Mouse (Mus musculus) myocyte (in vitro differentiated cells): Measurements from ENCODE around the gene Itga2b. TPM values are rescaled to one million over a fixed set of nuclear protein-coding genes. Genes with fewer than 3 reads are reported as not detected.
A peak's percentile ranks its signal among the peaks of the same experiment; 100 is the strongest.

Experiments
- H3K27me3 ChIP-seq: one replicate; pipeline ENCODE4 v1.6.1; 2011; ENCODE audit not compliant: control insufficient read depth, insufficient read depth, insufficient read length
- H3K36me3 ChIP-seq: one replicate; pipeline ENCODE4 v1.6.1; 2011; ENCODE audit not compliant: control insufficient read depth, insufficient read depth
- H3K4me2 ChIP-seq: one replicate; pipeline ENCODE4 v1.6.1; 2011; ENCODE audit warnings: low read depth, control low read depth
- H3K4me3 ChIP-seq: one replicate; pipeline ENCODE4 v1.5.1; 2011; ENCODE audit warnings: mild to moderate bottlenecking, control low read depth, moderate library complexity
- H3K79me2 ChIP-seq: one replicate; pipeline ENCODE4 v1.6.1; 2011; ENCODE audit not compliant: control insufficient read depth, insufficient read depth
- H3ac ChIP-seq: one replicate; pipeline ENCODE4 v1.6.1; 2011; ENCODE audit not compliant: control insufficient read depth, insufficient read length
- CEBPB ChIP-seq: IDR thresholded peaks from 2 replicates; pipeline ENCODE4 v1.6.1; 2011; ENCODE audit warnings: mild to moderate bottlenecking, moderate library complexity; ENCODE audit not compliant: poor library complexity, insufficient read depth, severe bottlenecking
- E2F4 ChIP-seq: IDR thresholded peaks from one replicate; pipeline ENCODE4 v1.6.1; 2011; ENCODE audit warnings: mild to moderate bottlenecking, control low read depth, moderate library complexity; ENCODE audit not compliant: insufficient read depth
- MAX ChIP-seq: IDR thresholded peaks from one replicate; pipeline ENCODE4 v1.6.1; 2011; ENCODE audit warnings: low read depth, mild to moderate bottlenecking, control low read depth
- MYOD1 ChIP-seq, 3 experiments: IDR thresholded peaks; one replicate each; pipeline ENCODE4 v1.6.1; 2011; ENCODE audit warnings: control low read depth in 2 of 3, low read depth in 2 of 3, mild to moderate bottlenecking in 2 of 3, moderate library complexity in 1 of 3; ENCODE audit not compliant: insufficient read length in 2 of 3, control insufficient read depth in 1 of 3
- MYOG ChIP-seq, 3 experiments: IDR thresholded peaks; one replicate each; pipeline ENCODE4 v1.6.1; 2011; ENCODE audit warnings: control low read depth in 2 of 3, low read depth in 2 of 3, mild to moderate bottlenecking in 2 of 3; ENCODE audit not compliant: insufficient read length in 2 of 3, control insufficient read depth in 1 of 3, insufficient read depth in 1 of 3
- POLR2A ChIP-seq: IDR thresholded peaks from one replicate; pipeline ENCODE4 v1.6.1; 2011; ENCODE audit warnings: low read depth, mild to moderate bottlenecking, control low read depth, moderate library complexity; ENCODE audit not compliant: insufficient read length
- POLR2AphosphoS2 ChIP-seq: IDR thresholded peaks from one replicate; pipeline ENCODE4 v1.6.1; 2011; ENCODE audit warnings: low read depth, control low read depth; ENCODE audit not compliant: insufficient read length
- REST ChIP-seq: IDR thresholded peaks from one replicate; pipeline ENCODE4 v1.6.1; 2011; ENCODE audit warnings: mild to moderate bottlenecking, control low read depth, moderate library complexity; ENCODE audit not compliant: insufficient read depth, insufficient read length
- SRF ChIP-seq: IDR thresholded peaks from one replicate; pipeline ENCODE4 v1.6.1; 2011; ENCODE audit warnings: low read depth; ENCODE audit not compliant: control insufficient read depth, insufficient read length
- TCF12 ChIP-seq: IDR thresholded peaks from one replicate; pipeline ENCODE4 v1.6.1; 2011; ENCODE audit warnings: mild to moderate bottlenecking, control low read depth; ENCODE audit not compliant: poor library complexity, insufficient read depth, severe bottlenecking
- TCF3 ChIP-seq: IDR thresholded peaks from one replicate; pipeline ENCODE4 v1.6.1; 2011; ENCODE audit warnings: low read depth, control low read depth; ENCODE audit not compliant: insufficient read length
- USF1 ChIP-seq: IDR thresholded peaks from one replicate; pipeline ENCODE4 v1.6.1; 2011; ENCODE audit warnings: low read depth, mild to moderate bottlenecking, control low read depth, moderate library complexity
- polyA plus RNA-seq: library from polyadenylated mRNA; unstranded; fragments of >200 nt; fragmentation: generic; extraction: Trizol; gene quantifications from one replicate; pipeline ENCODE4 v1.2.1, GENCODE M21; 2012; ENCODE audit warnings: missing spikeins

The Itga2b gene
- polyA plus RNA-seq, 1 experiment: 7.2 TPM

GRCm38 (mm10) chr11:102486733-102487386 lies 16.9 kb upstream of the Itga2b start:
- TF ChIP-seq USF1 (peak; percentile 70), POLR2AphosphoS2 (no peak)
- Histone ChIP-seq H3K79me2 (no peaks in the 10 kb centered on the region), H3K36me3 (peaks cover 39% of the 10 kb centered on the region), H3K4me3 (no peak overlapping the region), H3K27me3 (no peaks in the 10 kb centered on the region), H3K4me2 (no peak overlapping the region), H3ac (no peak overlapping the region)

- Histone ChIP-seq H3K4me3 (no peak overlapping the region), H3K79me2 (no peaks in the 10 kb centered on the region), H3K27me3 (no peaks in the 10 kb centered on the region), H3K36me3 (peaks cover 33% of the 10 kb centered on the region), H3ac (no peak overlapping the region), H3K4me2 (no peak overlapping the region)
- TF ChIP-seq E2F4: no peak
- TF ChIP-seq TCF12: no peak
- TF ChIP-seq USF1: no peak
- TF ChIP-seq REST: no peak
- no peak for TF ChIP-seq POLR2AphosphoS2
- no peak for TF ChIP-seq CEBPB
- no peak for TF ChIP-seq MAX
- no peak for TF ChIP-seq SRF
- TF ChIP-seq MYOD1 (IDR thresholded peaks at IDR 0.05; ENCODE audit: control insufficient read depth in 1 of 3, insufficient read length in 2 of 3, low read depth in 2 of 3): no peak
- TF ChIP-seq POLR2A: no peak
- no peak for TF ChIP-seq TCF3
Measured at GRCm38 (mm10) chr11:102481779-102482178, 11.9 kb upstream of the Itga2b start.

GRCm38 (mm10) chr11:102480897-102481296 lies 11.0 kb upstream of the Itga2b start:
- peaks cover 26% of the 10 kb centered on the region for H3K36me3 ChIP-seq
- no peak overlapping the region for H3K4me2 ChIP-seq
- H3ac ChIP-seq: no peak overlapping the region
- no peak overlapping the region for H3K4me3 ChIP-seq
- H3K27me3 ChIP-seq: no peaks in the 10 kb centered on the region
- H3K79me2 ChIP-seq: no peaks in the 10 kb centered on the region
- TF ChIP-seq E2F4: no peak
- TF ChIP-seq USF1: no peak
- TF ChIP-seq CEBPB: no peak
- no peak for TF ChIP-seq MYOD1 (IDR thresholded peaks at IDR 0.05; ENCODE audit: control insufficient read depth in 1 of 3, insufficient read length in 2 of 3, low read depth in 2 of 3)

- Histone ChIP-seq H3K27me3 (no peaks in the 10 kb centered on the region), H3K36me3 (peaks cover 19% of the 10 kb centered on the region), H3K4me3 (no peak overlapping the region), H3ac (no peak overlapping the region), H3K79me2 (no peaks in the 10 kb centered on the region), H3K4me2 (no peak overlapping the region)
- TF ChIP-seq POLR2A (no peak), TCF12 (no peak), POLR2AphosphoS2 (peak; percentile 17)
Measured at GRCm38 (mm10) chr11:102480111-102480510, 10.2 kb upstream of the Itga2b start.

GRCm38 (mm10) chr11:102479581-102479980 lies 9.7 kb upstream of the Itga2b start:
- H3K4me3 ChIP-seq: no peak overlapping the region
- H3K27me3 ChIP-seq: no peaks in the 10 kb centered on the region
- TF ChIP-seq USF1 (no peak), SRF (no peak), TCF3 (no peak), MYOG (IDR thresholded peaks at IDR 0.05; ENCODE audit: control insufficient read depth in 1 of 3, insufficient read depth in 1 of 3, insufficient read length in 2 of 3, low read depth in 2 of 3) (no peak), REST (no peak), CEBPB (no peak), POLR2AphosphoS2 (no peak), MYOD1 (IDR thresholded peaks at IDR 0.05; ENCODE audit: control insufficient read depth in 1 of 3, insufficient read length in 2 of 3, low read depth in 2 of 3) (no peak), E2F4 (no peak), TCF12 (no peak), POLR2A (no peak), MAX (no peak)

GRCm38 (mm10) chr11:102478671-102479070 lies 8.7 kb upstream of the Itga2b start:
- H3K36me3 ChIP-seq: peaks cover 10% of the 10 kb centered on the region
- no peaks in the 10 kb centered on the region for H3K27me3 ChIP-seq
- no peak overlapping the region for H3K4me3 ChIP-seq
- TF ChIP-seq CEBPB (no peak), MYOG (IDR thresholded peaks at IDR 0.05; ENCODE audit: control insufficient read depth in 1 of 3, insufficient read depth in 1 of 3, insufficient read length in 2 of 3, low read depth in 2 of 3) (no peak), E2F4 (no peak), MYOD1 (IDR thresholded peaks at IDR 0.05; ENCODE audit: control insufficient read depth in 1 of 3, insufficient read length in 2 of 3, low read depth in 2 of 3) (no peak), POLR2A (no peak), USF1 (no peak), SRF (no peak), TCF3 (no peak), POLR2AphosphoS2 (no peak), REST (no peak), TCF12 (no peak), MAX (no peak)
- no peak overlapping the region for H3K4me2 ChIP-seq
- no peaks in the 10 kb centered on the region for H3K79me2 ChIP-seq
- no peak overlapping the region for H3ac ChIP-seq

More at GRCm38 (mm10) chr11:102479581-102479980, 9.7 kb upstream of the Itga2b start:
- no peak overlapping the region for H3K4me2 ChIP-seq
- H3K36me3 ChIP-seq: peaks cover 14% of the 10 kb centered on the region
- no peak overlapping the region for H3ac ChIP-seq
- H3K79me2 ChIP-seq: no peaks in the 10 kb centered on the region
